Mouse (Mus musculus) bone marrow, adult 2 months (tissue): ENCODE measurements around the gene Cd274.

Experiments
- CTCF ChIP-seq: fragments of 200-500 bp; IDR thresholded peaks from 2 replicates; pipeline ENCODE4 v1.5.1; 2011; ENCODE audit warnings: low read length, control low read depth; ENCODE audit not compliant: control insufficient read depth, insufficient read depth
- POLR2A ChIP-seq: fragments of 200-500 bp; IDR thresholded peaks from 2 replicates; pipeline ENCODE4 v1.6.1; 2011; ENCODE audit warnings: low read depth, mild to moderate bottlenecking, control low read depth, low read length, borderline replicate concordance; ENCODE audit not compliant: control insufficient read depth

DNA sequence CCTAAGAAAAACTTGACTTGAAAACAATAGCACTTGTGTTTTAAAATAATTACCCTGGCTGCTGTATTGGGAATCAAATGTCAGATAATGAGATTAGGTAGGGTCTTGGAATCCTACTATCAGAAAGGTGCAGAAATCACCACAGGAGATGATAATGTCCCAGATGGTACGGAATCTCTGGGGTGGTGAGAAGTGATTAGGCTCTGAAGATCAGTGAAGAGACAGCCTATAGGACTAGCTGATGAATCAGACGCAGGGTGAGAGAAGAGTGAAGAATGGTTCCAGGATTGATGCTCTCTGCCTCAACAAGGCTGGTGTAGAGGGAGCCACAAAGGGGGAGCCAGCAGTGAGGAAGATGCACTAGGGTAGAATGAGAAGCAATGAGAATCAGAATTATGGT lies 49.9 kb downstream of the Cd274 start:
- TF ChIP-seq CTCF (no peak), POLR2A (no peak)
